Mouse (Mus musculus) layer of hippocampus, adult 8-10 months (tissue): ENCODE measurements around the gene Bloc1s1. TPM values are rescaled to one million over a fixed set of nuclear protein-coding genes. Genes with fewer than 3 reads are reported as not detected.
A peak's percentile ranks its signal among the peaks of the same experiment; 100 is the strongest.

Experiments used
- DNase-seq, 2 experiments: peaks; one replicate each; pipeline ENCODE4 v3.0.0; 2022; ENCODE audit warnings: low spot score in 2 of 2
- total RNA-seq, 4 experiments: library from RNA; stranded (reverse); gene quantifications; 2 replicates each; pipeline ENCODE4 v1.2.4; 2022

Gene Bloc1s1
- total RNA-seq, 4 experiments from 2014 or later = 69.0 to 104 (median 90.6) TPM

- no peak for DNase-seq
Measured at GRCm38 (mm10) chr10:128933574-128933973, 9.7 kb upstream of the Bloc1s1 start, which contains the start of gene Itga7. Gene Itga7, plus strand, starts transcription at chr10:128933818.

- DNase-seq = no peak
Measured at GRCm38 (mm10) chr10:128931441-128931840, 7.6 kb upstream of the Bloc1s1 start.

- DNase-seq = no peak
Measured at GRCm38 (mm10) chr10:128929638-128930378, 6.0 kb upstream of the Bloc1s1 start.

- DNase-seq = no peak
Measured at GRCm38 (mm10) chr10:128928356-128928755, 4.5 kb upstream of the Bloc1s1 start.

- peak; percentile 94 for DNase-seq
Measured at GRCm38 (mm10) chr10:128923013-128923691, 683 bp downstream of the Bloc1s1 start.

GRCm38 (mm10) chr10:128922822-128923012 is 1.1 kb downstream of the Bloc1s1 start, which contains the start of gene Rdh5:
Gene Rdh5, minus strand, starts transcription at chr10:128922888.
- no peak for DNase-seq

GRCm38 (mm10) chr10:128921883-128922821 is 1.7 kb downstream of the Bloc1s1 start:
- no peak for DNase-seq

GRCm38 (mm10) chr10:128921251-128921650 is 2.6 kb downstream of the Bloc1s1 start:
- DNase-seq = no peak

GRCm38 (mm10) chr10:128920736-128921161 is 3.1 kb downstream of the Bloc1s1 start:
- no peak for DNase-seq

- DNase-seq = no peak
Measured at GRCm38 (mm10) chr10:128919966-128920365, 3.9 kb downstream of the Bloc1s1 start.

GRCm38 (mm10) chr10:128919203-128919631 is 4.6 kb downstream of the Bloc1s1 start:
- no peak for DNase-seq

- peak; percentile 53 to 60 for DNase-seq
Measured at GRCm38 (mm10) chr10:128918246-128918645, 5.6 kb downstream of the Bloc1s1 start.

- no peak for DNase-seq
Measured at GRCm38 (mm10) chr10:128917400-128917799, 6.4 kb downstream of the Bloc1s1 start.

- DNase-seq = no peak
Measured at GRCm38 (mm10) chr10:128916665-128917064, 7.2 kb downstream of the Bloc1s1 start.

- no peak for DNase-seq
Measured at GRCm38 (mm10) chr10:128915550-128915949, 8.3 kb downstream of the Bloc1s1 start.

- no peak for DNase-seq
Measured at GRCm38 (mm10) chr10:128913696-128914095, 10.1 kb downstream of the Bloc1s1 start.

- DNase-seq = peak; percentile 78 to 94
Measured at GRCm38 (mm10) chr10:128913219-128913618, 10.6 kb downstream of the Bloc1s1 start.

- DNase-seq = no peak
Measured at GRCm38 (mm10) chr10:128912791-128913190, 11.0 kb downstream of the Bloc1s1 start.

- DNase-seq = no peak
Measured at GRCm38 (mm10) chr10:128912268-128912667, 11.6 kb downstream of the Bloc1s1 start.

GRCm38 (mm10) chr10:128911430-128911829 is 12.4 kb downstream of the Bloc1s1 start:
- DNase-seq = no peak

GRCm38 (mm10) chr10:128910066-128910841 is 13.6 kb downstream of the Bloc1s1 start:
- DNase-seq = peak in 1 of 2 experiments; percentile 55
